Mouse (Mus musculus) kidney, postnatal 14 days (tissue): ENCODE measurements around the gene Zfp804a.
A peak's percentile ranks its signal among the peaks of the same experiment; 100 is the strongest.

Source experiments
- DNase-seq: peaks from one replicate; pipeline ENCODE4 v3.0.0; 2022; ENCODE audit warnings: mixed read lengths

The Zfp804a gene

GRCm38 (mm10) chr2:82053185-82053891 is at the start of gene Zfp804a:
Gene Zfp804a, plus strand, starts transcription at chr2:82053222.
- DNase-seq, result peak; percentile 3

- DNase-seq, result no peak
Observed at GRCm38 (mm10) chr2:82051635-82052034, 1.4 kb upstream of the Zfp804a start.

GRCm38 (mm10) chr2:82052338-82053184 is 461 bp upstream of the Zfp804a start:
- no peak for DNase-seq

- no peak for DNase-seq
Observed at GRCm38 (mm10) chr2:82054446-82054845, 1.4 kb downstream of the Zfp804a start.

- no peak for DNase-seq
Observed at GRCm38 (mm10) chr2:82064671-82065070, 11.6 kb downstream of the Zfp804a start.

- no peak for DNase-seq
Observed at GRCm38 (mm10) chr2:82067912-82068311, 14.9 kb downstream of the Zfp804a start.

GRCm38 (mm10) chr2:82069172-82069571 is 16.1 kb downstream of the Zfp804a start:
- DNase-seq, result no peak

- no peak for DNase-seq
Observed at GRCm38 (mm10) chr2:82076883-82077282, 23.9 kb downstream of the Zfp804a start.

- DNase-seq, result no peak
Observed at GRCm38 (mm10) chr2:82078287-82078994, 25.4 kb downstream of the Zfp804a start.

- peak; percentile 8 for DNase-seq
Observed at GRCm38 (mm10) chr2:82080678-82081077, 27.7 kb downstream of the Zfp804a start.

- no peak for DNase-seq
Observed at GRCm38 (mm10) chr2:82113148-82113547, 60.1 kb downstream of the Zfp804a start.

- no peak for DNase-seq
Observed at GRCm38 (mm10) chr2:82113650-82114049, 60.6 kb downstream of the Zfp804a start.

- DNase-seq, result no peak
Observed at GRCm38 (mm10) chr2:82119577-82119976, 66.6 kb downstream of the Zfp804a start.

- no peak for DNase-seq
Observed at GRCm38 (mm10) chr2:82178693-82179092, 125.7 kb downstream of the Zfp804a start.

- DNase-seq, result no peak
Observed at GRCm38 (mm10) chr2:82181010-82181409, 128.0 kb downstream of the Zfp804a start.

GRCm38 (mm10) chr2:82199901-82200300 is 146.9 kb downstream of the Zfp804a start:
- no peak for DNase-seq

GRCm38 (mm10) chr2:82200616-82201015 is 147.6 kb downstream of the Zfp804a start:
- DNase-seq, result no peak

- no peak for DNase-seq
Observed at GRCm38 (mm10) chr2:82210605-82211004, 157.6 kb downstream of the Zfp804a start.

- no peak for DNase-seq
Observed at GRCm38 (mm10) chr2:82211972-82212371, 158.9 kb downstream of the Zfp804a start.

GRCm38 (mm10) chr2:82217873-82218272 is 164.9 kb downstream of the Zfp804a start:
- no peak for DNase-seq

- DNase-seq, result no peak
Observed at GRCm38 (mm10) chr2:82246020-82246419, 193.0 kb downstream of the Zfp804a start.

GRCm38 (mm10) chr2:82246902-82247522 is 194.0 kb downstream of the Zfp804a start:
- DNase-seq, result no peak

GRCm38 (mm10) chr2:82253382-82253781 is 200.4 kb downstream of the Zfp804a start:
- DNase-seq, result no peak
